Mouse (Mus musculus) forebrain, embryonic 12.5 days (tissue): Measurements from ENCODE around the gene Catsper4. TPM values are rescaled to one million over a fixed set of nuclear protein-coding genes. Genes with fewer than 3 reads are reported as not detected.

Experiments used
- ATAC-seq: fragments of 200-750 bp; cut with Nextera tagmentation; 2 replicates; pipeline ENCODE4 v1.8.0; 2017; ENCODE audit warnings: moderate TSS enrichment; ENCODE audit not compliant: low FRiP score
- H3K27ac ChIP-seq: fragments of 300-500 bp; sonication (generic); 2 replicates; pipeline ENCODE4 v1.5.1; 2016; ENCODE audit warnings: mild to moderate bottlenecking
- H3K27me3 ChIP-seq: fragments of 300-500 bp; sonication (generic); 2 replicates; pipeline ENCODE4 v1.6.1; 2016; ENCODE audit warnings: mild to moderate bottlenecking
- H3K36me3 ChIP-seq: fragments of 300-500 bp; sonication (generic); replicated peaks from 2 replicates; pipeline ENCODE4 v1.6.1; 2016; ENCODE audit warnings: mild to moderate bottlenecking
- H3K4me1 ChIP-seq: fragments of 300-500 bp; sonication (generic); 2 replicates; pipeline ENCODE4 v1.6.1; 2016
- H3K4me2 ChIP-seq: fragments of 300-500 bp; sonication (generic); 2 replicates; pipeline ENCODE4 v1.6.1; 2016; ENCODE audit warnings: mild to moderate bottlenecking, moderate library complexity
- H3K4me3 ChIP-seq: fragments of 300-500 bp; sonication (generic); replicated peaks from 2 replicates; pipeline ENCODE4 v1.5.1; 2016; ENCODE audit warnings: mild to moderate bottlenecking
- H3K9ac ChIP-seq: fragments of 300-500 bp; sonication (generic); 2 replicates; pipeline ENCODE4 v1.6.1; 2016; ENCODE audit warnings: mild to moderate bottlenecking
- H3K9me3 ChIP-seq: fragments of 300-500 bp; sonication (generic); 2 replicates; pipeline ENCODE4 v1.6.1; 2016
- WGBS: fragments of 180-500 bp; shearing (Covaris S2); methylation state at CpG from one replicate; pipeline ENCODE4 v1.1.7; 2016; 5-methylcytosine and 5-hydroxymethylcytosine counted together
- polyA plus RNA-seq: library from polyadenylated mRNA; unstranded; fragments of >200 nt; fragmentation: Nextera tagmentation; extraction: Ambion mirVana; gene quantifications from 2 replicates; pipeline ENCODE4 v1.2.1, GENCODE M21; 2016

Catsper4 gene
- polyA plus RNA-seq, 1 experiment from 2014 or later, result not detected

DNA sequence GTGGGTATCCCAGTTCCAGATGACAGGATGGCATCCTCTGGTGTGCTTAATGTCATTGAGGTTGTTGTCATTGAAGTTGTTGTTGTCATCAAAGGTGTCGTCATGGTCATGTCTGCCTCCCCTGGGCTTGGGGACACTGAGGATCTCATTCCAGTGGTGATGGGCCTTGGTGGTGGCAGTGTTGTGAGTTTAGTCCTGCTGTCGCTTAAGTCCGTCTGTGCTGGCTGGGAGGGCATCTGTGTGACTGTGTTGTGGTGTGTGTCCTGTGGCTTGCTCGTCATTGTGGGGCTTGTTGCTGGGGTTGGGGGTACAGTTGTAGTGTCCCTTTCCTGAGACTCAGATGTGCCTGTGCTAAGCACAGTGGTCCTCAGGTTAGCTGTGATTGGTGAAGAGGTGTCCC, 24.3 kb downstream of the Catsper4 start, which contains the start of gene Gm7534:
Gm7534 (minus strand) TSS at position 101 of the 400 bp plus-strand sequence.
- H3K27me3 ChIP-seq, result no peaks in the 10 kb centered on the region
- no peak within 1 kb of the TSS for H3K4me2 ChIP-seq
- no peaks in the 10 kb centered on the region for H3K4me1 ChIP-seq
- H3K36me3 ChIP-seq, result no peaks in the 10 kb centered on the region
- H3K27ac ChIP-seq, result no peak within 1 kb of the TSS
- no peaks in the 10 kb centered on the region for H3K9me3 ChIP-seq
- ATAC-seq, result no peak
- H3K9ac ChIP-seq, result no peak within 1 kb of the TSS
- H3K4me3 ChIP-seq, result no peak within 1 kb of the TSS
- WGBS, result 91% methylated on average over 4 of the region's 4 CpGs

DNA sequence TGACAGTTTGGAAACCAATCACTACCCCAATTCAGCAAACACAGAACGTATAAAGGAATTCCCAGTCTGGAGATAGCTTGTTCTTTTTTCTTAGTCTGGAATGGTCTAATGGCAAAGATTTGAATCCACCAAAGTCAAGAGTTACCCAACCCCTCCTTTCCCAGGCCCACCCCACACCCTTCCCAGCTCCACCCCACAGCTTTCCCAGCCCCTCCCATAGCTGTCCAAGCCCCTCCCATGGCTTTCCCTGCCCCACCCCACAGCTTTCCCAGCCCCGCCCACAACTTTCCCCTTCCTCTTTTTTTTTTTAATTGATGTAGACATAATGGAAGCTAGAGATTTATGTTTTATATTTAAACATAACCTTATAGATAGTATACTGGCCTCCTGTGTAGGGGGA, 27.8 kb downstream of the Catsper4 start:
- Histone ChIP-seq H3K9me3 (no peaks in the 10 kb centered on the region), H3K27ac (no peak overlapping the region), H3K27me3 (no peaks in the 10 kb centered on the region), H3K9ac (no peak overlapping the region), H3K36me3 (no peaks in the 10 kb centered on the region), H3K4me1 (no peaks in the 10 kb centered on the region), H3K4me2 (no peak overlapping the region), H3K4me3 (no peak overlapping the region)
- WGBS, result 74% methylated on average over 2 of the region's 2 CpGs
- ATAC-seq, result no peak

DNA sequence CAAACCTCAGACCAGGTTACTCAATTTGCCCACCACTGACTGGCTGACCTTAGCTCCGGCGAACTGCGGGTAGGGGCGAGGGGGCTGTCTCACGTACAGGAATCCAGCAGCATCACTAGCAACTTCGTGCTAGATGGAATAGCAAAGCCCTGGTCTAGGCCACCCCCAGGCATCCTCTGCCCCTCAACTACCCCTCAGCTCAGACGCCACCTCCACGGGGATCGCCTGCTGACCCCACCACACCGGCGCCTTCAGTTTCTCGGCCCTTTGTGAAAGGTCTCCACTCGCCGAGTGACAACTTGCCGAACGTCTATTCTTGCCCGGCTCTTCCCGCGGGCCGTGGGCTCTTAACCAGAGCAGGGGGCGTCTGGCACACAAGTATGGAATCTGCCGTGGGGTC, 40.9 kb downstream of the Catsper4 start:
- peak overlapping the region; percentile 92 for H3K9ac ChIP-seq
- H3K4me3 ChIP-seq, result peak overlapping the region; percentile 63
- H3K4me1 ChIP-seq, result peaks cover 15% of the 10 kb centered on the region
- H3K27me3 ChIP-seq, result no peaks in the 10 kb centered on the region
- peak overlapping the region; percentile 89 for H3K27ac ChIP-seq
- no peak for ATAC-seq
- H3K4me2 ChIP-seq, result peak overlapping the region; percentile 91
- WGBS, result 0% methylated on average over 22 of the region's 22 CpGs
- no peaks in the 10 kb centered on the region for H3K9me3 ChIP-seq
- H3K36me3 ChIP-seq, result no peaks in the 10 kb centered on the region; the same call in 1 of the 2 replicates

DNA sequence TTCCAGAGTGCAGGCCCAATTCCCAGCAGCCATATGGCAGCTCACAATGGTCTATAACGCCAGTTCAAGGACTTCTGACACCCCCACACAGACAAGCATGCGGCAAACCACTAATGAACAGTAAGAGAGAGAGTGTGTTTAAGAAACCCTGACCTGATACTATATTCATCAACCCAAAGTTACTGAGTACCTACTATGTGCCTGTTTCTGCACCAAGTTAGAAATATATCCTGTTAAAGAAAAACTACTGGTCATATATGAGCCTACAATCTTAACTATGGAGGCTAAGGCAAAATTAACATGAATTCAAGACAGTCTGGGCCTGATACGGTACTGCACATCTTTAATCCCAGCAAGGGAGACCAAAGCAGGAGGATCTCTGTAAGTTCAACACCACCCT, 41.6 kb downstream of the Catsper4 start:
- Histone ChIP-seq H3K4me3 (peak overlapping the region; percentile 63), H3K4me2 (peak overlapping the region; percentile 91), H3K9me3 (no peaks in the 10 kb centered on the region), H3K36me3 (no peaks in the 10 kb centered on the region; the same call in 1 of the 2 replicates), H3K4me1 (peaks cover 15% of the 10 kb centered on the region), H3K9ac (peak overlapping the region; percentile 92), H3K27me3 (no peaks in the 10 kb centered on the region), H3K27ac (no peak overlapping the region)
- WGBS, result 89% methylated on average over 3 of the region's 3 CpGs
- no peak for ATAC-seq

- Histone ChIP-seq H3K4me1 (peaks cover 15% of the 10 kb centered on the region), H3K27me3 (no peaks in the 10 kb centered on the region), H3K4me2 (no peak overlapping the region), H3K4me3 (no peak overlapping the region), H3K9ac (no peak overlapping the region), H3K27ac (no peak overlapping the region), H3K36me3 (no peaks in the 10 kb centered on the region; the same call in 1 of the 2 replicates), H3K9me3 (no peaks in the 10 kb centered on the region)
- WGBS, result 93% methylated on average over 3 of the region's 3 CpGs
- no peak for ATAC-seq
These were observed 43.5 kb downstream of the Catsper4 start for GRCm38 (mm10) chr4:134183711-134184110.

GRCm38 (mm10) chr4:134181825-134182224, 45.4 kb downstream of the Catsper4 start:
- ATAC-seq, result no peak
- Histone ChIP-seq H3K9me3 (no peaks in the 10 kb centered on the region), H3K36me3 (no peaks in the 10 kb centered on the region; the same call in 1 of the 2 replicates), H3K9ac (no peak overlapping the region), H3K27ac (no peak overlapping the region), H3K27me3 (no peaks in the 10 kb centered on the region), H3K4me2 (no peak overlapping the region), H3K4me3 (no peak overlapping the region), H3K4me1 (peaks cover 15% of the 10 kb centered on the region)

GRCm38 (mm10) chr4:134181112-134181511, 46.1 kb downstream of the Catsper4 start:
- no peak for ATAC-seq
- WGBS, result 94% methylated on average over 1 of the region's 1 CpGs

DNA sequence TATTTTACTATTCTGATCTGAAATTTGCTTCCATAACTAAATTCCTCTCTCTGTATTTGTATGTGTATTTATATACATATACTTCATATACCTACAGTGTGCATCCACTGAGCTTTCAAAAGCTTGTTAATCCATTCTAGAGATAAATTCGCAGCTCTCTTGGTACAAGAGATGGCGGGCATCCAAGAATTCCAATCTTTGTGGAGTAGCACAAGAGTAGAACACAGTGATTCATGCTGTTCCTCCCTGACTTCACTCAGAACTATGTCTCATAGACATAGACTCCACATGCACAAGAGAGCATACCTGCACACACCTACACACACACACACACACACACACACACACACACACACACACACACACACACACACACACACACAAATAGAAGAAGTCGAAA, 54.8 kb downstream of the Catsper4 start:
- H3K27me3 ChIP-seq, result no peaks in the 10 kb centered on the region
- H3K4me3 ChIP-seq, result no peak overlapping the region
- no peak overlapping the region for H3K9ac ChIP-seq
- no peak overlapping the region for H3K4me2 ChIP-seq
- ATAC-seq, result no peak
- peaks cover 6% of the 10 kb centered on the region; the same call in 1 of the 2 replicates for H3K36me3 ChIP-seq
- no peaks in the 10 kb centered on the region for H3K9me3 ChIP-seq
- H3K27ac ChIP-seq, result no peak overlapping the region
- WGBS, result 92% methylated on average over 3 of the region's 3 CpGs
- H3K4me1 ChIP-seq, result no peaks in the 10 kb centered on the region

More at GRCm38 (mm10) chr4:134181112-134181511, 46.1 kb downstream of the Catsper4 start:
- H3K27ac ChIP-seq, result no peak overlapping the region
- no peaks in the 10 kb centered on the region for H3K9me3 ChIP-seq
- no peak overlapping the region for H3K9ac ChIP-seq
- no peaks in the 10 kb centered on the region; the same call in 1 of the 2 replicates for H3K36me3 ChIP-seq
- H3K4me1 ChIP-seq, result peaks cover 13% of the 10 kb centered on the region
- H3K4me3 ChIP-seq, result no peak overlapping the region
- no peaks in the 10 kb centered on the region for H3K27me3 ChIP-seq
- H3K4me2 ChIP-seq, result no peak overlapping the region

DNA sequence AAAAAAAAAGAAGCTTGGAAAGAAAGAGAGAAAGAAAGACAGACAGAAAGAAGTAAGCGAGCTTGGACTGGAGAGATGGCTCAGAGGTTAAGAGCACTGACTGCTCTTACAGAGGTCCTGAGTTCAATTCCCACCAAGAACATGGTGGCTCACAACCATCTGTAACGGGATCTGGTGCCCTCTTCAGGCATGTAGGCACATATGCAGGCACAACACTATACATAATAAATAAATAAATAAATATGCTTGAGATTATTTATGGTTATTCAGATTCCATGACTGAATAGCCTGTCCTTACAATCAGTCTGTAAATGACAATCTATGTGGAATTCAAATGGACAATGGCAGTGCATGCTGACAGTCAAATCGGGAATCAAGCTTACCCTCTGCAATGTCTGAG, 60.3 kb downstream of the Catsper4 start:
- no peaks in the 10 kb centered on the region for H3K27me3 ChIP-seq
- H3K9ac ChIP-seq, result no peak overlapping the region
- no peak overlapping the region for H3K4me3 ChIP-seq
- ATAC-seq, result no peak
- no peaks in the 10 kb centered on the region for H3K4me1 ChIP-seq
- no peak overlapping the region for H3K4me2 ChIP-seq
- no peaks in the 10 kb centered on the region for H3K9me3 ChIP-seq
- 94% methylated on average over 3 of the region's 3 CpGs for WGBS
- peaks cover 20% of the 10 kb centered on the region for H3K36me3 ChIP-seq
- no peak overlapping the region for H3K27ac ChIP-seq

DNA sequence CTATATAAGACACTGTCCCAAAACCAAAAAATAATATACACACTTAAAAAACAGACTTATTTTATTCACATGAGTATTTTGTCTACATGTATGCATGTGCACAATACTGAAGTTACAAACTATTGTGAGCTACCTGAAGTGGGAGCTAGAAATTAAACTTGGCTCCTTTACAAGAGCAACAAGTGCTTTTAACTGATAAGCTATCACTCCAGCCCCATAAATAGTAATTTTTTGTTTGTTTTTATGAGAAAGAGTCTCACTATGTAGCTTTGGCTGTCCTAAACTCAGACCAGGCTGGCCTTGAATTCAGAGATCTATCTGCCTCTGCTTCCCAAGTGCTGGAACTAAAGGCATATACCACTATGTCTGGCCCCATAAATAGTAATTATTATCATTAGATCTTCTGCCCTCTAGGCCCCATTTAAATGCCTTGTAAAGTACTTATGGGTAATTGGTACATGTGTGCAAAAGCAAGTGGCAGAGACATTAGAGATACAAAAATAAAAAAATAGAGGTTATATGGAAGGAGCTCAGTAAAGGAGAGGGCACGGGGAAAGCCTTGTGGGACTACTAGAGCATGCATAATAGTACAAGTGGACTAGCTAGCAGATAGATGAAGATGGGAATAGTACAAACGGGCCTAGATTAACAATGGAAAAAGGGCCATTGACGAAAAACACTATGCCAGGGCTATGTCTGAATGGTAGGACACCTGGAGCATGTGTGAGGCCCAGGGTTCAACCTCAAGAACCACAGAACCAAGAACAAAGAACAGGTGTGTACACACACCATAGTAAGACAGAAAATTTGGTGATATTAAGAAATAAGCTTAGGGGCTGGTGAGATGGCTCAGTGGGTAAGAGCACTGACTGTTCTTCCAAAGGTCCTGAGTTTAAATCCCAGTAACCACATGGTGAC, 61.4 kb downstream of the Catsper4 start:
- Histone ChIP-seq H3K9me3 (no peaks in the 10 kb centered on the region), H3K36me3 (peaks cover 19% of the 10 kb centered on the region), H3K27ac (no peak overlapping the region), H3K4me3 (no peak overlapping the region), H3K27me3 (no peaks in the 10 kb centered on the region), H3K9ac (no peak overlapping the region), H3K4me2 (no peak overlapping the region), H3K4me1 (no peaks in the 10 kb centered on the region)
- ATAC-seq, result no peak
- WGBS, result 88% methylated on average over 3 of the region's 3 CpGs

DNA sequence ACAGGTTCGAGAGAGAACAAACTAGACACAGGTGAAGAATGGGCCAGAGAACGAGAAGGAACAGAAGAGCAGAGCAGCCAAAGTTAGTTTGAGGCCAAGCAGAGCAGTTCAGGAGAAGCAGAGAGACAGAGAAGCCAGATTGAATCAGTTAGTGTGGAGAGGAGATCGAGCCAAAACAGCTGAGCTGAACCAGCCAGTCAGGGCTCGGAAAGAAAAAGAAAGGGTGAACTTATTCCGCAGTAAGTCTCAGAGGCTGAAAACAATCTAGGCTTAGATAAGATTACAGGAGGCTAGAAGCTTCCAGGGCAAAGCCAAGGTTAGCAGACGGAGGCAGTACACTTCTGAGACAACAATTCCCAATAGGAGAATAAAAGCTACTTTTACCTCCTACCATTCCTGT, 62.2 kb downstream of the Catsper4 start:
- Histone ChIP-seq H3K4me2 (no peak overlapping the region), H3K9me3 (no peaks in the 10 kb centered on the region), H3K36me3 (peaks cover 19% of the 10 kb centered on the region), H3K27me3 (no peaks in the 10 kb centered on the region), H3K4me3 (no peak overlapping the region), H3K9ac (no peak overlapping the region), H3K4me1 (no peaks in the 10 kb centered on the region), H3K27ac (no peak overlapping the region)
- 85% methylated on average over 6 of the region's 6 CpGs for WGBS
- no peak for ATAC-seq

GRCm38 (mm10) chr4:134164591-134164990, 62.6 kb downstream of the Catsper4 start:
- Histone ChIP-seq H3K27ac (no peak overlapping the region), H3K27me3 (no peaks in the 10 kb centered on the region), H3K4me1 (no peaks in the 10 kb centered on the region), H3K4me2 (no peak overlapping the region), H3K9ac (no peak overlapping the region), H3K9me3 (no peaks in the 10 kb centered on the region), H3K36me3 (peaks cover 19% of the 10 kb centered on the region), H3K4me3 (no peak overlapping the region)
- no peak for ATAC-seq
- WGBS, result 96% methylated on average over 5 of the region's 6 CpGs
